Mouse (Mus musculus) lung, postnatal 10 days (tissue): Measurements from ENCODE around the gene Mpp1.
A peak's percentile ranks its signal among the peaks of the same experiment; 100 is the strongest.

Experiments
- DNase-seq: peaks from one replicate; pipeline ENCODE4 v3.0.0; 2021

The Mpp1 gene

DNA sequence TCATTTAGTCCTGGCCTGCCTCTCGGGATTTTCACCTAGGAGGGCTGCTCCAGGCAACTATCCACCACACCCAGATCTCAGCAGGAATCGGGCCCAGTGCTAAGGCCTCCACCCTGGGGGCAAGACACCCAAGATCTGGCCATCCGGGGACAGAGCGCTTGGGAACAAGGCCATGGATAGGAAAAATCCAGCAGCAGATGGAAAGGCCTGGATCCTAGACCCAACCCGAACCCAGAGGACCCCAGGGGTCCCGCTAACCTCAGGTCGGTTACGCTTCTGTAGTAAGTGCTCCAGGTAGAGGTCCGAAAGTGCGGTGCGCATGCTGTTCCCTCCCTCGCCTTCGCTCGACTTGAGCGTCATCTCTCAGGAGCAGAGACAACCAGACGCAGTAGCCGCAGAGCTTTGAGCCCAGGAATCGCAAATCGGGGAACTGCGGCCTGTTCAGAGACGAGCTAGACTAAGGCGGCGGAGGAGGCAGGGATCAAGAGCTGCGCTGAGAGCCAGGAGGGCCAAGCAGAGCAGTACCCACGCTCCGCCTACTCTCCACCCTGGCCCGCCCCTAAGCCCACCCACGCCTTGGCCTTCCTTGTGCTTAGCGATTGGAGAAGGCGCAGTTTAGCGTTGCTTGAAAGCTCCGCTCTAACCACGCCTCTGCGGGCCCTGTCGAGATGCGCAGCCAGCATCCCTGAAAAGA, at the start of gene Mpp1:
TSS of gene Mpp1 (minus strand) at position 550 of the 694 bp plus-strand sequence.
- peak; percentile 91 for DNase-seq

- no peak for DNase-seq
Measured at GRCm38 (mm10) chrX:75163670-75164069, 32.9 kb upstream of the Mpp1 start, which contains the start of gene Smim9. TSS of gene Smim9 (minus strand) at chrX:75163770.

DNA sequence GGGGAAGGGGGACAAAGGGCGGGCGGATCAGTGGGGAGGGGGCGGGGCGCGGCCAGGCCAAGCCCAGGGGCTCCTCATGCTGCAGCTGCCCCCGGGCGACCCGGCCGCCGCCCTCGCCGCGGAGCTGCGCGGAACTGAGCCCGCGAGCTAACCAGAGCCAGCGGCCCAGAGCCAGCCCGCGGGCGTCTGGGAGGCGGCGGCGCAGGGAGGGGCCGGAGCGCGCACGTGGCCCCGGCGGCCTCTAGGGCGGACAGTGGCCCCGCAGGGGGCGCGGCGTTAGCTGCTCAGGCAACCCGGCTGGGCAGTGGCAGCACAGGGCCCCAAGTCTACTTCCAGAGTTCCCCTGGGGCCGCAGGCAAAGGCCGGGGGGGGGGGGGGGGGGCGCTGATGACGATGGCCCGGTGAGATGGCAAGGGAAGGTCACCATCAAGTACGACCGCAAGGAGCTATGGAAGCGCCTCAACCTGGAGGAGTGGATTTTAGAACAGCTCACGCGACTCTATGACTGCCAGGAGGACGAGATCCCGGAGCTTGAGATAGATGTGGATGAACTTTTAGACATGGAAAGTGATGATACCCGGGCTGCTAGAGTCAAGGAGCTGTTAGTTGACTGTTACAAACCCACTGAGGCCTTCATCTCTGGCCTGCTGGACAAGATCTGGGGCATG, 24.9 kb upstream of the Mpp1 start:
- DNase-seq: peak; percentile 40

- no peak for DNase-seq
Measured at GRCm38 (mm10) chrX:75152249-75152648, 21.4 kb upstream of the Mpp1 start.

GRCm38 (mm10) chrX:75150304-75150703, 19.5 kb upstream of the Mpp1 start:
- no peak for DNase-seq

- no peak for DNase-seq
Measured at GRCm38 (mm10) chrX:75148414-75148813, 17.6 kb upstream of the Mpp1 start.

DNA sequence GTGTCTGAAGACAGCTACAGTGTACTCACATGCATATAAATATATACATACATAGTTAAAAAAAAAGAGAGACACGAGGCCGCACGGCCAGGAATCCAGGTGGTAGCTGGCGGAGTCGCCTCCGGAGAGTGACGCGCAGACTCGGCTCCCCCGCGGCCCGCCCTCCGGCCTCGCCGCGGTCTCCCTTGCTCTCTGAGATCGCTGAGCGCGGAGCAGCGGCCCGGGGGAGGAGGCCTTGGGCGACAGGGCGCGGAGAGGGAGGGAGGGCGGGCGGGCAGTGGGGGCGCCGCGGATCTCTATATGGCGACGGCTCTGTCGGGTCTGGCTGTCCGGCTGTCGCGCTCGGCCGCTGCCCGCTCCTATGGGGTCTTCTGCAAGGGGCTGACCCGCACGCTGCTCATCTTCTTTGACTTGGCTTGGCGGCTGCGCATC, 12.3 kb upstream of the Mpp1 start:
- peak; percentile 12 for DNase-seq

DNA sequence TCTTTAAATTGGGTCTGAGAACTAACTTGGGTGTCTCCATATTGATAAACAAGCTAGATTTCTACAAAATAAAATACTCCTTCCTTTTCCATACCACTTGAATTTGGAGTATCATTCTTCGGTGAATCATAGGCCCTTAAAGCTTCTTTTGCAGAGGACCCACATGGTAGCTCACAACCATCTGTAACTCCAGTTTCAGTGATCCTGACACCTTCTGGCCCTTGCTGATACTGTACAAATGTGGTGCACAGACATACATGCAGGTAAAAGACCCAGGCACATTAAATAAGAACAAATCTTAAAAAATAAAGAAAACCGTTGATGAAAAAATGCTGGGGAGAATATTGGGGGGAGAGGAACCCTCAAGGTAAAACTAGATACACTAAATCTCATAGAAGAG, 7.4 kb upstream of the Mpp1 start:
- no peak for DNase-seq

DNA sequence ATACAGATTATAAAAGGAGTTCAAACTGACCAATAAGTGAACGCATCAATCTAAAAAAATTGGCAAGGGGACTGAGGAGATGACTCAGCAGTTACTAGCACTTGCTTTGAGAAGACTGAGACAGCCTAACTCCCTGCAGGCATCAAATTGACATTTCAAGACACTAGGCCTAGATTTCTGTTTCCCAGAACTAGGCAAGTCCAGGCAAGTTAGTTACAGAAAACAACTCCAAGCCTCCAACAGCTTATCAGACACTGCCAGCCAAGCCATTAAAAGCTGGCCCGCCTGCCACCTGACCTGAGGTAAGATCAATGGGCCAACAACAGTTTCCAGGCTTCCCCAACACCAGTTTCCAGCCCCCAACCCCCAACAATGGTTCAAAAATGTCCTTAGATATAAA, 6.9 kb upstream of the Mpp1 start:
- DNase-seq: no peak

- DNase-seq: no peak
Measured at GRCm38 (mm10) chrX:75136938-75137337, 6.1 kb upstream of the Mpp1 start.

DNA sequence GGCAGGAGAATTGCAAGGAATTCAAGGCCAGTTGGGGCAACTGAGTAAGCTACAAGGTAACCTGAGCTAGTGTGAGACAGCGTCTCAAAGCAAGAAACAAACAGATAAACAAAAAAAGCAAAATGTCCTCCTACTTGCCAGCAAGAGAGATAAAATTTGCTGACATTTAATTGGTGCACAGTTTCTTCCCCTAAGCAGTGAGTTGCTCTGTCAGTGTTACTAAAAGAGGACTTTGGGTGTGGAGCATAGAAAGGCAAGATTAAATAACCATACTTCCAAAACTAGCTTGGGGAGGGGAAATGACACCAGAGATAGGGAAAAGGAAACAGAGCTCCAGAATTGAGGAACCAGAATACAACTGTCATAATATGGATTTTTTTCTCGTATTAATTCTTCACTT, 1.3 kb downstream of the Mpp1 start:
- no peak for DNase-seq

DNA sequence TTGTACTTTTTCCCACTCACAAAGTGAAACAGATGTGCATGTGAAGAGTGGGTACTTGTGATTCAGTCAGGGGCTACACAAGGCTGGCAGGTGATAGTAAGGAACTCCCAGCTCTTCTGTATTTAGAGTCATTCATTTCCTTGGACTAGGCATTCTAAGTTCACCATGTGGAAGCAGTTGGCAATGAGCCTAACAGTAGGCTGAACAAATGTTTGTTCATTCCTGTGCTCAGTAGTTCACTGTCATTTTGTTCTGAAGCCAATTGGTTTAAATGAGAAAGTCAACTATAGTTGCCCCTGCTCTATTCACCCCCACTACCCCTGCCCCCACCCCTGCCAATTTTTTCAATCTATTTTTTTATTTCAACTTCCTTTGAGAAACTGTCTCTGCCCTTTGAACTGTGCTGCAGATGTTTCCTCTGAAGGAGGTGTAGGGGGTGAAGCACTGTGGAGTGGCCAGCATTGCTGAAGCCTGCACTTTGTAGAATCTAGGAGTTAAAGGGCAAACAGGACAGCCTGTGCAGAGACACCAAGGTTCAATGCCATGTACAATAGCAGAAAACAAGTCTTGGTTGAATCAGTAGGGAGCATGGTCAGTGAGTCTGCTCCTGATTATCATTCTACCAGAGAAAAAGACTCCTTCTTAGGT, 2.4 kb downstream of the Mpp1 start:
- DNase-seq: peak; percentile 6

- DNase-seq: no peak
Measured at GRCm38 (mm10) chrX:75126893-75127292, 3.9 kb downstream of the Mpp1 start.

DNA sequence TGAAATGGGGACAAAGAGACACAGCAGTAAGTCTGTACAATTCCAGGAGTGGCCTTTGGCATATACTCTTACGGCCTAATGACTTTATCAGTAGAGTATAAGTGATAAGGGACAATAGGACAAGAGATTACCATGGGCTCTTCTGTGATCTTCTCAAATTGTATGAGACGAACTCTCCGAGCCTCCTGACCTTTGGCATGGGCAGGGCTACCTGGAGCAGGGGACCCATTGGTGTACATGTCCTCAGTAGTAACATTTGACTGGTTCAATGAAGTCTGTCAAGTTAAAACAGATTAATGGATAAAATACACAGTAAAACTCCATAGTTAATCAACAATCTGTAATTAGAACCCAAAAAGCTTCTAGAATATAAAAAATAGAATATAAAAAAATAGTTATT, 5.2 kb downstream of the Mpp1 start:
- no peak for DNase-seq

DNA sequence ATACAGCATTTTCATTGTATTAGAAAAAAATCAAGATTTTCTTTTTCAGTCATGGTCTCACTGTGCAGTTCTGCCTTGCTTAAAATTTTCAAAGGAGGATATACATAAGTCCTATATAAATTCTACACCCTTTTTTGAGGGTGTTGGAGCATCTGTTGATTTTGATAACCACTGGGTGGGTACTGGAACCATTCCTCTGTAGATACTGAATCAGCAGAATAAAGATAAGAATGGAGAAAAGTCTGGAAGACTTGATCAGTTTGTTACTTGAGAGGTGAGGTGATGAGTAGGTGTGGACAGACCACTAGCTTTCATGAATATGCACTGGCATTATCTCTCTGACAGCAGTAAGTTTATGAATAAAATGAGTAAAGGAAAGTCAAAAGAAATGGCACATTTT, 15.3 kb downstream of the Mpp1 start:
- DNase-seq: no peak

GRCm38 (mm10) chrX:75102293-75102692, 28.5 kb downstream of the Mpp1 start:
- DNase-seq: no peak

- DNase-seq: no peak
Measured at GRCm38 (mm10) chrX:75098799-75099198, 32.0 kb downstream of the Mpp1 start.

GRCm38 (mm10) chrX:75096163-75096770, 34.5 kb downstream of the Mpp1 start:
- peak; percentile 1 for DNase-seq

DNA sequence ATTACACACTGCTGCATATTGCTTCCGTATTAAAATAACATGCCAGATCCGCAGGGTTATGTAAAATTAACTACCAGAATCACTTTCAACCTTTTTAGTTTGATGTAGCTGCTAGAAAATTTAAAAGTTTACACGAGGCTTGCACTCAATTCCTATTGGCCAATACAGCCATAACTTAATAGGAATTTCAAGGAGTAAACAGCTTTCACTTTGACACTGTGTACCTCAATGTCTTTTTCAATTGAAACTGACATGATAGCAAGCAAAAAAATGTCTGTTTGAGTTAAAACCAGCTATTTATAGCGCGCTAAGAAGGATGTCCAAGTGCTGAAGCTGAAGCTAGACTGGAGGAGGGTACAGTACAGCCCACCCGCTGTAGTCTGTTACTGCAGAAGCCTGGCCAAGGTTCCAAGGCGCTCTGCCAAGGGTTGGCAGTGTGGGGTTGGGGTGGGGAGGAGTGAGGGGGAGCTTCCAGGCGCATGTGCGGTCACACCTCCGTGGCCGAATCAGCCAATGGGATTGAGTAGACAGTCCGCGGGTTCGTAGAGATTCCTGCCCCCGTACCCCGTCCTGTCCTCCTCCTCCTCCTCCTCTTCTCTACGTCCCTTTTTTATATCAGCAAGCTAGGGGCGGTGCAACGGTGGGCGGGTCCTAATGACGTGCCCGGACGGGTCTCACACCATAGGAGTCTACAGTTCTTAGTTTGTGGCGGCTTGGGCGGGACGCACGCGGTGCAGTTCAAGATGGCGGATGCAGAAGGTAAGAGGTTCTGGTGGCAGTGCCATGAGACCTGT, 35.2 kb downstream of the Mpp1 start, which contains the start of gene Dkc1:
TSS of gene Dkc1 (plus strand) at position 486 of the 794 bp plus-strand sequence.
- peak; percentile 95 for DNase-seq

- no peak for DNase-seq
Measured at GRCm38 (mm10) chrX:75085654-75086053, 45.2 kb downstream of the Mpp1 start.

DNA sequence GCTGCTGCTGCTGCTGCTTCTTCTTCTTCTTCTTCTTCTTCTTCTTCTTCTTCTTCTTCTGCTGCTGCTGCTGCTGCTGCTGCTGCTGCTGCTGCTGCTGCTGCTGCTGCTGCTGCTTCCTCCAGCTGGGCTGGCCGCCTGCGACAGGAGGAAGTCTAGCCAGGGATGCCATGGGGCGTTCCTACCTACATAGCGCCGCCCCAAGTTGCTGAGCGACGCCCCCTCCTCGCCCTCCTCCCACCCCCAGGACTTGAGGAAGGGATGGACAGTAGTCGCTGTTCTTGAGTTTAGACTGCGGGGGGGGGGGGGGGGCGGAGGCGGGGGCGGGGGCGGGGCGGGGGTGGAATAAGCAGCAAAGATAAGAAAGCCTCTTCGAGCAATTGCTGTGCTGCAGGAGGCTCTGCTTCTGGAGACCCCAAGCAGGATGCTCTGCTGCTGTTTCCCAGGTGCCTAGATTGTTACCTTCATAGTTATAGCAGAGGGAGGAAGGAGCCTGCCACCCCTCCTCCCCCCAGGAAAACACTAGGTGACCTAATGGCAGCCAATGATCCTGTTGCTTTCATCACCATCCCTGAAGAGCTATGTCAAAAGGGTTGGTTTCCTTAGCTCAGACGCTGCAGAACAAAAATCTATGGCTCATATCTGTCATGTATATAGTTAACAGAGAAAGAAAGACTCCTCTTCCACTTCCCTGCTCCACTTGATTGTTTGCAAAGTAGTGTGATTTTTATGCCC, 45.9 kb downstream of the Mpp1 start, which contains the start of gene Gab3:
TSS of gene Gab3 (minus strand) at position 685 of the 735 bp plus-strand sequence.
- peak; percentile 76 for DNase-seq
